Mouse (Mus musculus): ENCODE data around the gene Lsamp. TPM values are rescaled to one million over a fixed set of nuclear protein-coding genes. Genes with fewer than 3 reads are reported as not detected.

Lsamp gene
- polyA plus RNA-seq, 1 experiment from 2014 or later: 27.9 TPM

DNA sequence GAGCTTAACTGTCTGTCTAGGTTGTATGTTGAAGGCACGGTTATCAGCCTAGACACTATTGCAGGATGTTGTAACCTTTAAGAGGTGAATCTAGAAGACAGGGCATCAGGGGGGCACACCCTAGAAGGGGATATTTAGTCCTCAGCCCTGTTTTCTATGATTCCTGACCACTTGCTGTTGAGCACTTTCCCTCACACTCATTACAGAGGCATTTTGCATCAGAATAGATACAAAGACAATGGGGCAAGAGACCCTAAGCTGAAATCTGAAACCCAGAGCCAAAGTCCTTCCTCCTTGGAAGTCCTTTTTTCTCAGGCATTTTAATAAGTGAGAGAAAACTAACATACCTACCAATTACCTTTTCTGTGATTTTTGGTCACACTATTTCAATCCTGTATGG lies 2038.4 kb downstream of the Lsamp start:
- H3K4me2 ChIP-seq: no peak overlapping the region
- no peaks in the 10 kb centered on the region for H3K9me3 ChIP-seq (replicated peaks)
- H3K4me3 ChIP-seq: no peak overlapping the region
- ATAC-seq: no peak
- no peak overlapping the region for H3K9ac ChIP-seq
- WGBS: 30% methylated on average over 1 of the region's 1 CpGs
- H3K36me3 ChIP-seq (ENCODE audit: poor library complexity, severe bottlenecking): no peaks in the 10 kb centered on the region
- H3K27ac ChIP-seq: no peak overlapping the region
- no peaks in the 10 kb centered on the region for H3K27me3 ChIP-seq
- H3K4me1 ChIP-seq: peaks cover 5% of the 10 kb centered on the region; the same call in 1 of the 2 replicates

- WGBS: 88% methylated on average over 2 of the region's 2 CpGs
- H3K9me3 ChIP-seq (replicated peaks): no peaks in the 10 kb centered on the region
- no peak overlapping the region for H3K4me3 ChIP-seq
- H3K4me1 ChIP-seq: no peaks in the 10 kb centered on the region
- H3K9ac ChIP-seq: no peak overlapping the region
- no peaks in the 10 kb centered on the region for H3K36me3 ChIP-seq (ENCODE audit: poor library complexity, severe bottlenecking)
- no peak overlapping the region for H3K4me2 ChIP-seq
- H3K27me3 ChIP-seq: no peaks in the 10 kb centered on the region
- no peak for ATAC-seq
- no peak overlapping the region for H3K27ac ChIP-seq
These were observed 2047.9 kb downstream of the Lsamp start for GRCm38 (mm10) chr16:42032030-42032429.

- ATAC-seq: no peak
- no peaks in the 10 kb centered on the region for H3K36me3 ChIP-seq (ENCODE audit: poor library complexity, severe bottlenecking)
- H3K9me3 ChIP-seq (replicated peaks): no peaks in the 10 kb centered on the region
- H3K4me1 ChIP-seq: no peaks in the 10 kb centered on the region
- no peak overlapping the region for H3K4me2 ChIP-seq
- H3K27me3 ChIP-seq: no peaks in the 10 kb centered on the region
- no peak overlapping the region for H3K27ac ChIP-seq
- WGBS: 97% methylated on average over 2 of the region's 2 CpGs
- no peak overlapping the region for H3K4me3 ChIP-seq
- H3K9ac ChIP-seq: no peak overlapping the region
These were observed 2049.3 kb downstream of the Lsamp start for GRCm38 (mm10) chr16:42033449-42033848.

- Histone ChIP-seq H3K4me1 (no peaks in the 10 kb centered on the region), H3K9me3 (replicated peaks) (no peaks in the 10 kb centered on the region), H3K36me3 (ENCODE audit: poor library complexity, severe bottlenecking) (no peaks in the 10 kb centered on the region), H3K4me2 (no peak overlapping the region), H3K9ac (no peak overlapping the region), H3K27me3 (no peaks in the 10 kb centered on the region), H3K27ac (no peak overlapping the region), H3K4me3 (no peak overlapping the region)
- ATAC-seq: no peak
These were observed 2064.0 kb downstream of the Lsamp start for GRCm38 (mm10) chr16:42048138-42048537.

- Histone ChIP-seq H3K36me3 (ENCODE audit: poor library complexity, severe bottlenecking) (no peaks in the 10 kb centered on the region), H3K4me1 (no peaks in the 10 kb centered on the region), H3K27ac (no peak overlapping the region), H3K9me3 (replicated peaks) (no peaks in the 10 kb centered on the region), H3K4me2 (no peak overlapping the region), H3K9ac (no peak overlapping the region), H3K4me3 (no peak overlapping the region), H3K27me3 (no peaks in the 10 kb centered on the region)
- ATAC-seq: no peak
- WGBS: 78% methylated on average over 3 of the region's 3 CpGs
These were observed 2075.8 kb downstream of the Lsamp start for GRCm38 (mm10) chr16:42059927-42060326.

DNA sequence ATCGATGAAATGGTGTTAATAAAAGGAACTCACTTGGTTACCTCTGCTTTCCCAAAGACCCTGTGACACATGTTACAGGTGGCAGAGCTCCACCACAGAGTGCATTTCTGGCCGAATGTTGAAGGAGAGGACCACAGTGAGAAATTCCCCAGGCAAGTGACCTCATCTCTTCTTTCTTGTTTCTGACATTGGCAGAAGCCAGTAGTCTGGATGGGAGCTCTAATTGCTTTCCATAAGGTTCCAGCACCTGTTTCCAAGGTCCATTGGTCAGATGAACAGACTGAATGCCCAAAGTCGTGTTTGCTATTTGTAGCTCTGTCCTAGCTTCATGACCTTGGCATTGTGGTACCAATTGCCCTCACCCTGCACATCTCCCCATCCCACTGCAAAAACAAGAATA lies 2090.2 kb downstream of the Lsamp start:
- no peaks in the 10 kb centered on the region for H3K9me3 ChIP-seq (replicated peaks)
- no peaks in the 10 kb centered on the region for H3K27me3 ChIP-seq
- WGBS: 89% methylated on average over 3 of the region's 3 CpGs

GRCm38 (mm10) chr16:42079573-42079972 lies 2095.4 kb downstream of the Lsamp start:
- 82% methylated on average over 4 of the region's 4 CpGs for WGBS
- Histone ChIP-seq H3K9ac (no peak overlapping the region), H3K4me3 (no peak overlapping the region), H3K4me1 (no peaks in the 10 kb centered on the region), H3K36me3 (ENCODE audit: poor library complexity, severe bottlenecking) (no peaks in the 10 kb centered on the region), H3K27ac (no peak overlapping the region), H3K27me3 (no peaks in the 10 kb centered on the region), H3K4me2 (no peak overlapping the region), H3K9me3 (replicated peaks) (no peaks in the 10 kb centered on the region)
- no peak for ATAC-seq

More for the DNA sequence above, 2090.2 kb downstream of the Lsamp start:
- H3K4me2 ChIP-seq: no peak overlapping the region
- H3K4me1 ChIP-seq: no peaks in the 10 kb centered on the region
- no peak overlapping the region for H3K9ac ChIP-seq
- H3K4me3 ChIP-seq: no peak overlapping the region
- H3K27ac ChIP-seq: no peak overlapping the region
- no peaks in the 10 kb centered on the region for H3K36me3 ChIP-seq (ENCODE audit: poor library complexity, severe bottlenecking)
- no peak for ATAC-seq

GRCm38 (mm10) chr16:42081611-42082010 lies 2097.4 kb downstream of the Lsamp start:
- H3K4me1 ChIP-seq: no peaks in the 10 kb centered on the region
- WGBS: 68% methylated on average over 2 of the region's 2 CpGs
- no peak overlapping the region for H3K4me2 ChIP-seq
- no peak overlapping the region for H3K9ac ChIP-seq
- no peaks in the 10 kb centered on the region for H3K36me3 ChIP-seq (ENCODE audit: poor library complexity, severe bottlenecking)
- no peak overlapping the region for H3K4me3 ChIP-seq
- H3K27me3 ChIP-seq: no peaks in the 10 kb centered on the region
- H3K9me3 ChIP-seq (replicated peaks): no peaks in the 10 kb centered on the region
- no peak for ATAC-seq
- no peak overlapping the region for H3K27ac ChIP-seq

DNA sequence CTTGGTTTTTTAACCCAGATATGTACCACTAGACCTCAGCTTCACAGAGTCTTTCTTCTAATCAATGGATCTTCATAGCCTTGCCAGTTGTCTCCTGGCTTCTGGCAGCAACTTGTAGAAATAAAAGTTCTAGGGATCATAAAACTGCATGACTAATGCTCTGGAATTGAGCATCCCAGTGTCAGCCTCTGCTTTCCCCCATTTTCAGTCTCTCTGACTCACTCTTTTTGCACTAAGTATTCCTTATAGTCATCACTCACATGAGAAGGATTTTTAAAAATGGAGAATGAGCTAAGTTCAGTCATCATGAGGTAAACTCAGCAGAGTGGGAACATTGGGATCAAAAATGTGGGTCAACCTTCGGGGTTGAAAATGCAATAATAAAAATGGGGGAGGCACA lies 2113.3 kb downstream of the Lsamp start:
- 93% methylated on average over 1 of the region's 1 CpGs for WGBS

DNA sequence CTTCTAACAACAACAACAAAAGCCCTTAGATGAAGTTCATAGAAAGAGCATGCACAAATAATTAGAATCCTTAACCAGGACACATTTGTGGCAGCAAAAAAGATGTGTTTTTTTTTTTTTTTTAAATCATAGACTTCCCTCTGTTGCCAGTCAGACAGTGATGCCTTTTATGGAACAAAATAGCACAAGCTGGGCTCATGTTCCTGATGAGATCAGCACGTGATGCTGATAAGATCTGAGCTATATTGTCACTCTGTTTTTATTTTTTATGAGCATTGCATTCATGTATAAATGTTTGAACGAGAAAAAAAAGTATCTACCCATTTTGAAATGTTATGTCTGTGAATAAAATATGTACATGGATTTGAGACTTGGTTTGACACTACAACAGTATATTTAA lies 2118.0 kb downstream of the Lsamp start:
- no peak overlapping the region for H3K4me3 ChIP-seq
- ATAC-seq: peak; percentile 41; the same call in 1 of the 2 replicates
- no peak overlapping the region for H3K4me2 ChIP-seq
- H3K9ac ChIP-seq: no peak overlapping the region
- WGBS: 60% methylated on average over 2 of the region's 2 CpGs
- H3K4me1 ChIP-seq: 0 out of 2 replicates have a peak, but pooled peaks cover 5% of the 10 kb centered on the region
- no peak overlapping the region for H3K27ac ChIP-seq
- H3K9me3 ChIP-seq (replicated peaks): no peaks in the 10 kb centered on the region
- no peaks in the 10 kb centered on the region for H3K27me3 ChIP-seq
- H3K36me3 ChIP-seq (ENCODE audit: poor library complexity, severe bottlenecking): no peaks in the 10 kb centered on the region

More for the DNA sequence above, 2113.3 kb downstream of the Lsamp start:
- no peaks in the 10 kb centered on the region for H3K9me3 ChIP-seq (replicated peaks)
- H3K27me3 ChIP-seq: no peaks in the 10 kb centered on the region
- no peak overlapping the region for H3K4me2 ChIP-seq
- H3K9ac ChIP-seq: no peak overlapping the region
- no peak for ATAC-seq
- H3K27ac ChIP-seq: no peak overlapping the region
- H3K36me3 ChIP-seq (ENCODE audit: poor library complexity, severe bottlenecking): no peaks in the 10 kb centered on the region
- 0 out of 2 replicates have a peak, but pooled peaks cover 5% of the 10 kb centered on the region for H3K4me1 ChIP-seq
- H3K4me3 ChIP-seq: no peak overlapping the region

DNA sequence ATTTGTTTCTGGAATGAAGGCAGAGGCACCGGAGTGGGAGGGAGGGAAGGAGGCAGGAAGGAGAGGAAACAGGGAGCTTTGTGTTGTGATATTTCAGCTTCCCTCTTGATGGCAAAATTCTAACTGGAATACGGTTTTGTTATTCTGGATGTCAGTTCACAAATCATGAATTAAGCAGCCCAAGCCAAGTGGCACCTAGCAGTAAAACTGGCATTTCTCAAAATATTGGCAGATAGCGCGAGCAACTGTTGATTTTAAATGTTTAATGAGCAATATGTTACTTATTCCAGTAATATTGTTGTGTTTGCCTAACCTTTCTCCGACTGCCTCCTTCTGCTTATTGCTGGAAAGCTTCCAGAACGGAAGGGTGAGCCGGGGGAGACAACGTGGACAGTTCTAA lies 2118.5 kb downstream of the Lsamp start:
- WGBS: 67% methylated on average over 8 of the region's 8 CpGs
- Histone ChIP-seq H3K36me3 (ENCODE audit: poor library complexity, severe bottlenecking) (no peaks in the 10 kb centered on the region), H3K27me3 (no peaks in the 10 kb centered on the region), H3K9ac (no peak overlapping the region), H3K4me1 (0 out of 2 replicates have a peak, but pooled peaks cover 5% of the 10 kb centered on the region), H3K4me3 (no peak overlapping the region), H3K9me3 (replicated peaks) (no peaks in the 10 kb centered on the region), H3K4me2 (no peak overlapping the region), H3K27ac (no peak overlapping the region)
- peak; percentile 73; the same call in 1 of the 2 replicates for ATAC-seq

DNA sequence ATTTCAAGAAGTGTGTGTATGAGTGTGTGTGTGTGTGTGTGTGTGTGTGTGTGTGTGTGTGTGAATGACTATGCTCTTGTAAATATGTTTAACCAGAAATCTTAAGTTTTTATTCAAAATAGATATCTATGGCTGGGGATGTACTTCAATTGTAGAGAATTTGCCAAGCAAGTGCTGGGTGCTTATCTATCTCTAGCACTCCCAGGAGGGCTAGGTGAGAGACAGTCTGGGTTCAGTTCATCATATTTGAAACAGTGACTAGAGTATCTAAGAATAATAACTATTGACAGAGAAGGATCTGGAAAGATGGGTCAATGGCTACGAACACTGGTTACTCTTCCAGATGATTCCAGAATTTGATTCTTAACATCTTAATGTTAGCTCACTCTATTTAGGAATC lies 2128.1 kb downstream of the Lsamp start:
- WGBS: 94% methylated on average over 1 of the region's 1 CpGs
- ATAC-seq: no peak

DNA sequence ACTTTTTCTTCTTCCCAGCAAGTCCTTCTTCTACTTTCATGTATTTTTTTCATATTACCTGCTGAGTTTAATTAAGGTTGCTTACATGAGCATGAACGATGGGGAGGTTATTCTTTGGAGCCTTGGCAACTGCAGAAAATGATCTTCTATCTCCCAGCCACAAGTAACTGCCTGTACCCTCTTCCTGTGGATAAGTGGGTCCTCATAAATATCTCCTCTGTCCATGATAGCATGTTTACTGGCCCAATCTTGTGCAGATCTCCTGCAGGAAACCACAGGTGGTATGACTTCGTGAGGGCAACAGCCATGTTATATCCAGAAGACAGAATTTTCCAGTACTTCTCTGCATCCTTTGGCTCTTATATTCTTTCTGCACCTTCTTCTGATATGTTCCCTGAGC lies 2129.1 kb downstream of the Lsamp start:
- no peak for ATAC-seq
- no peaks in the 10 kb centered on the region for H3K4me1 ChIP-seq

More for the DNA sequence above, 2128.1 kb downstream of the Lsamp start:
- Histone ChIP-seq H3K27ac (no peak overlapping the region), H3K4me3 (no peak overlapping the region), H3K36me3 (ENCODE audit: poor library complexity, severe bottlenecking) (no peaks in the 10 kb centered on the region), H3K27me3 (no peaks in the 10 kb centered on the region), H3K4me1 (no peaks in the 10 kb centered on the region), H3K9me3 (replicated peaks) (no peaks in the 10 kb centered on the region), H3K4me2 (no peak overlapping the region), H3K9ac (no peak overlapping the region)

More for the DNA sequence above, 2129.1 kb downstream of the Lsamp start:
- no peaks in the 10 kb centered on the region for H3K9me3 ChIP-seq (replicated peaks)
- no peak overlapping the region for H3K4me3 ChIP-seq
- H3K36me3 ChIP-seq (ENCODE audit: poor library complexity, severe bottlenecking): no peaks in the 10 kb centered on the region
- 86% methylated on average over 2 of the region's 2 CpGs for WGBS
- no peak overlapping the region for H3K9ac ChIP-seq
- no peaks in the 10 kb centered on the region for H3K27me3 ChIP-seq
- H3K27ac ChIP-seq: no peak overlapping the region
- H3K4me2 ChIP-seq: no peak overlapping the region
